Comparison of ENCODE assay signal across 19 mouse cellular contexts in genomic region chr6:53619676-53620075, GRCm38 (mm10).
"Had no signal": no experiment of that assay in that cellular context is flagged by ENCODE, and none has a peak within 500 bp of the region (broad histone marks: within the 10 kb centered on the region; RNA-seq: fewer than 3 reads in every experiment).

No protein-coding gene starts in this region.

- H3K36me3 ChIP-seq: lung, embryonic 15.5 days; midbrain, embryonic 13.5 days; midbrain, embryonic 15.5 days; neural tube, embryonic 12.5 days had no signal

- H3K27ac ChIP-seq: lung, embryonic 15.5 days; macrophage; midbrain, embryonic 13.5 days; midbrain, embryonic 15.5 days; neural tube, embryonic 12.5 days had no signal

- H3K27me3 ChIP-seq: lung, embryonic 15.5 days; midbrain, embryonic 15.5 days; neural tube, embryonic 12.5 days had no signal

- H3K9me3 ChIP-seq: lung, embryonic 15.5 days; megakaryocyte, embryonic 14.5 days; midbrain, embryonic 13.5 days; midbrain, embryonic 15.5 days; neural tube, embryonic 12.5 days had no signal

- H3K9ac ChIP-seq: lung, embryonic 15.5 days; midbrain, embryonic 13.5 days; midbrain, embryonic 15.5 days; neural tube, embryonic 12.5 days had no signal

- ATAC-seq: lung, postnatal 0 days; midbrain, embryonic 13.5 days; midbrain, embryonic 15.5 days had no signal

- H3K4me2 ChIP-seq: lung, embryonic 15.5 days; midbrain, embryonic 11.5 days; midbrain, embryonic 13.5 days; midbrain, embryonic 15.5 days; neural tube, embryonic 12.5 days had no signal

- DNase-seq: lung, adult 2 months; lung, postnatal 14 days; lung, postnatal 36 days; retina, postnatal 1 day; right cerebral cortex, adult 18-20 months; right cerebral cortex, postnatal 25 days; right cerebral cortex, postnatal 4 days; spleen, adult 18-20 months; thymus, adult 18-20 months; thymus, postnatal 14 days; thymus, postnatal 36 days had no signal

- H3K4me3 ChIP-seq: lung, embryonic 15.5 days; megakaryocyte, embryonic 14.5 days; midbrain, embryonic 13.5 days; midbrain, embryonic 15.5 days; neural tube, embryonic 12.5 days had no signal

- H3K4me1 ChIP-seq: midbrain, embryonic 15.5 days had no signal
